Mouse (Mus musculus): ENCODE measurements around the gene Tcl1b4. TPM values are rescaled to one million over a fixed set of nuclear protein-coding genes. Genes with fewer than 3 reads are reported as not detected.
"Not testable (repeated sequence)": the region's sequence is repeated elsewhere in the genome, so short reads cannot be mapped to it uniquely, and the experiment has no call there.

Tcl1b4 gene
- polyA plus RNA-seq (2016; fragmentation: Nextera tagmentation; extraction: Ambion mirVana): not detected in 2 replicates

GRCm38 (mm10) chr12:105201657-105202056 lies at the start of gene Tcl1b4:
Tcl1b4 (plus strand) TSS chr12:105201957.
- not testable (repeated sequence) for H3K27me3 ChIP-seq; H3K4me1 ChIP-seq; ATAC-seq (ENCODE audit: insufficient number of reproducible peaks, insufficient read depth, low FRiP score, low TSS enrichment); H3K27ac ChIP-seq; H3K9ac ChIP-seq; H3K4me3 ChIP-seq; H3K36me3 ChIP-seq; H3K4me2 ChIP-seq (replicated peaks); H3K9me3 ChIP-seq
- WGBS: 63% methylated on average over 1 of the region's 1 CpGs

GRCm38 (mm10) chr12:105155286-105155685 lies 46.5 kb upstream of the Tcl1b4 start:
- ATAC-seq (ENCODE audit: insufficient number of reproducible peaks, insufficient read depth, low FRiP score, low TSS enrichment); H3K9ac ChIP-seq; H3K9me3 ChIP-seq; H3K4me2 ChIP-seq (replicated peaks); H3K4me1 ChIP-seq; H3K36me3 ChIP-seq; H3K4me3 ChIP-seq; H3K27me3 ChIP-seq; H3K27ac ChIP-seq: not testable (repeated sequence)
- 77% methylated on average over 4 of the region's 4 CpGs for WGBS

- WGBS: 62% methylated on average over 6 of the region's 6 CpGs
- Histone ChIP-seq H3K4me3 (no peak overlapping the region), H3K36me3 (no peaks in the 10 kb centered on the region), H3K9ac (no peak overlapping the region), H3K4me2 (replicated peaks) (no peak overlapping the region), H3K9me3 (no peaks in the 10 kb centered on the region), H3K4me1 (no peaks in the 10 kb centered on the region), H3K27me3 (no peaks in the 10 kb centered on the region), H3K27ac (no peak overlapping the region)
- no peak for ATAC-seq (ENCODE audit: insufficient number of reproducible peaks, insufficient read depth, low FRiP score, low TSS enrichment)
These were observed 42.9 kb upstream of the Tcl1b4 start for GRCm38 (mm10) chr12:105158842-105159241.

GRCm38 (mm10) chr12:105159390-105159789 lies 42.4 kb upstream of the Tcl1b4 start, which contains the start of gene Tcl1b1:
Tcl1b1 (plus strand) TSS chr12:105159690.
- H3K4me1 ChIP-seq: no peaks in the 10 kb centered on the region
- H3K9me3 ChIP-seq: no peaks in the 10 kb centered on the region
- H3K27ac ChIP-seq: no peak within 1 kb of the TSS
- WGBS: 75% methylated on average over 4 of the region's 4 CpGs
- no peaks in the 10 kb centered on the region for H3K36me3 ChIP-seq
- H3K9ac ChIP-seq: no peak within 1 kb of the TSS
- H3K4me2 ChIP-seq (replicated peaks): no peak within 1 kb of the TSS
- H3K27me3 ChIP-seq: no peaks in the 10 kb centered on the region
- ATAC-seq (ENCODE audit: insufficient number of reproducible peaks, insufficient read depth, low FRiP score, low TSS enrichment): no peak
- H3K4me3 ChIP-seq: no peak within 1 kb of the TSS

- no peak for ATAC-seq (ENCODE audit: insufficient number of reproducible peaks, insufficient read depth, low FRiP score, low TSS enrichment)
- Histone ChIP-seq H3K27ac (no peak overlapping the region), H3K4me2 (replicated peaks) (no peak overlapping the region), H3K4me3 (no peak overlapping the region), H3K4me1 (no peaks in the 10 kb centered on the region), H3K27me3 (no peaks in the 10 kb centered on the region), H3K9ac (no peak overlapping the region), H3K9me3 (no peaks in the 10 kb centered on the region), H3K36me3 (no peaks in the 10 kb centered on the region)
- WGBS: 77% methylated on average over 3 of the region's 3 CpGs
These were observed 35.0 kb upstream of the Tcl1b4 start for GRCm38 (mm10) chr12:105166734-105167133.

- no peak overlapping the region for H3K27ac ChIP-seq
- H3K4me2 ChIP-seq (replicated peaks): no peak overlapping the region
- no peak for ATAC-seq (ENCODE audit: insufficient number of reproducible peaks, insufficient read depth, low FRiP score, low TSS enrichment)
- H3K9ac ChIP-seq: no peak overlapping the region
- H3K27me3 ChIP-seq: no peaks in the 10 kb centered on the region
- H3K4me3 ChIP-seq: no peak overlapping the region
- no peaks in the 10 kb centered on the region for H3K4me1 ChIP-seq
- WGBS: 73% methylated on average over 2 of the region's 2 CpGs
- no peaks in the 10 kb centered on the region for H3K36me3 ChIP-seq
- H3K9me3 ChIP-seq: no peaks in the 10 kb centered on the region
These were observed 28.4 kb upstream of the Tcl1b4 start for GRCm38 (mm10) chr12:105173366-105173765.

GRCm38 (mm10) chr12:105174318-105174717 lies 27.4 kb upstream of the Tcl1b4 start:
- not testable (repeated sequence) for H3K36me3 ChIP-seq; H3K4me3 ChIP-seq; H3K27me3 ChIP-seq; H3K4me1 ChIP-seq; ATAC-seq (ENCODE audit: insufficient number of reproducible peaks, insufficient read depth, low FRiP score, low TSS enrichment); H3K4me2 ChIP-seq (replicated peaks); H3K9me3 ChIP-seq; H3K27ac ChIP-seq; H3K9ac ChIP-seq
- WGBS: 34% methylated on average over 2 of the region's 2 CpGs

- not testable (repeated sequence) for H3K4me2 ChIP-seq (replicated peaks); H3K27ac ChIP-seq; H3K4me3 ChIP-seq; H3K4me1 ChIP-seq; H3K9ac ChIP-seq; H3K36me3 ChIP-seq; ATAC-seq (ENCODE audit: insufficient number of reproducible peaks, insufficient read depth, low FRiP score, low TSS enrichment); H3K9me3 ChIP-seq; H3K27me3 ChIP-seq
- WGBS: 65% methylated on average over 3 of the region's 3 CpGs
These were observed 25.7 kb upstream of the Tcl1b4 start, which contains the start of gene Tcl1b5 for GRCm38 (mm10) chr12:105176044-105176443. Tcl1b5 (plus strand) TSS chr12:105176344.

- H3K4me1 ChIP-seq; ATAC-seq (ENCODE audit: insufficient number of reproducible peaks, insufficient read depth, low FRiP score, low TSS enrichment); H3K27me3 ChIP-seq; H3K36me3 ChIP-seq; H3K27ac ChIP-seq; H3K9ac ChIP-seq; H3K4me2 ChIP-seq (replicated peaks); H3K4me3 ChIP-seq; H3K9me3 ChIP-seq: not testable (repeated sequence)
- WGBS: 78% methylated on average over 4 of the region's 4 CpGs
These were observed 20.6 kb upstream of the Tcl1b4 start for GRCm38 (mm10) chr12:105181040-105181644.

GRCm38 (mm10) chr12:105188980-105189379 lies 12.8 kb upstream of the Tcl1b4 start:
- not testable (repeated sequence) for H3K36me3 ChIP-seq; H3K9ac ChIP-seq; H3K9me3 ChIP-seq; H3K4me3 ChIP-seq; ATAC-seq (ENCODE audit: insufficient number of reproducible peaks, insufficient read depth, low FRiP score, low TSS enrichment); H3K4me1 ChIP-seq; H3K27ac ChIP-seq; H3K4me2 ChIP-seq (replicated peaks); H3K27me3 ChIP-seq
- 40% methylated on average over 2 of the region's 2 CpGs for WGBS

- H3K27ac ChIP-seq; H3K27me3 ChIP-seq; ATAC-seq (ENCODE audit: insufficient number of reproducible peaks, insufficient read depth, low FRiP score, low TSS enrichment); H3K4me3 ChIP-seq; H3K9ac ChIP-seq; H3K4me1 ChIP-seq; H3K36me3 ChIP-seq; H3K4me2 ChIP-seq (replicated peaks); H3K9me3 ChIP-seq: not testable (repeated sequence)
- 89% methylated on average over 6 of the region's 6 CpGs for WGBS
These were observed 11.0 kb upstream of the Tcl1b4 start, which contains the start of gene Tcl1b3 for GRCm38 (mm10) chr12:105190743-105191142. Tcl1b3 (plus strand) TSS chr12:105191043.

GRCm38 (mm10) chr12:105199684-105200497 lies 1.9 kb upstream of the Tcl1b4 start:
- H3K27me3 ChIP-seq; H3K4me2 ChIP-seq (replicated peaks); H3K9me3 ChIP-seq; H3K4me3 ChIP-seq; H3K4me1 ChIP-seq; H3K36me3 ChIP-seq; H3K9ac ChIP-seq; H3K27ac ChIP-seq; ATAC-seq (ENCODE audit: insufficient number of reproducible peaks, insufficient read depth, low FRiP score, low TSS enrichment): not testable (repeated sequence)
- 38% methylated on average over 7 of the region's 7 CpGs for WGBS

All from embryonic facial prominence, embryonic 12.5 days (tissue).